Comparison of ENCODE assay signal across 8 mouse cellular contexts in genomic region chr5:142818435-142819360, GRCm38 (mm10). TPM values are rescaled to one million over a fixed set of nuclear protein-coding genes. Genes with fewer than 3 reads are reported as not detected.
A peak's percentile ranks its signal among the peaks of the same experiment; 100 is the strongest.
DNase-seq lines count a peak whose midpoint lies in the region; ATAC-seq and TF ChIP-seq lines count a peak whose summit lies in the region.

No protein-coding gene starts in this region.

- no peaks in the 10 kb centered on the region; a peak in 1 of 4 replicates for H3K4me1 ChIP-seq in CH12.LX (ENCODE audit: control insufficient read depth in 1 of 2, insufficient read depth in 2 of 2)
- peaks cover 5% of the 10 kb centered on the region; the same call in 1 of the 2 replicates for H3K4me1 ChIP-seq in forebrain, embryonic 11.5 days (replicated peaks; ENCODE audit: control insufficient read depth, insufficient read depth, low read length)
- H3K4me1 ChIP-seq in lung, adult 2 months (ENCODE audit: control insufficient read depth, insufficient read depth, low read length) = 0 out of 2 replicates have a peak, but pooled peaks cover 4% of the 10 kb centered on the region

- DNase-seq in CH12.LX (ENCODE audit: extremely low read depth) = peak; percentile 16
- peak; percentile 74 for DNase-seq in adrenal gland, postnatal 25 days
- DNase-seq in forebrain, embryonic 11.5 days (ENCODE audit: low spot score) = peak; percentile 91
- DNase-seq in heart, postnatal 14 days = peak; percentile 83 to 84
- DNase-seq in kidney, postnatal 4 days = peak; percentile 85 to 91
- DNase-seq in lung, adult 2 months = peak; percentile 76
- peak; percentile 46 for DNase-seq in ovary, postnatal 10 days (ENCODE audit: low spot score)
- DNase-seq in natural killer cell, adult 2 months (ENCODE audit: low spot score in 2 of 2) = no peak

- no peaks in the 10 kb centered on the region for H3K36me3 ChIP-seq in CH12.LX (replicated peaks in 1 of 2; ENCODE audit: control insufficient read depth in 1 of 2, insufficient read depth in 1 of 2, low read length in 1 of 2)
- H3K36me3 ChIP-seq in forebrain, embryonic 11.5 days (ENCODE audit: control insufficient read depth, insufficient read depth, low read length) = no peaks in the 10 kb centered on the region; the same call in 1 of the 2 replicates

- H3K9ac ChIP-seq in CH12.LX (ENCODE audit: insufficient read depth, low read depth) = peak overlapping the region; percentile 54
- H3K9ac ChIP-seq in forebrain, embryonic 11.5 days (ENCODE audit: low read length) = peak overlapping the region; percentile 100

- H3K9me3 ChIP-seq in CH12.LX (replicated peaks; ENCODE audit: low read length) = peaks cover 19% of the 10 kb centered on the region
- no peaks in the 10 kb centered on the region for H3K9me3 ChIP-seq in forebrain, embryonic 11.5 days (ENCODE audit: control insufficient read depth, low read length)

- ATAC-seq in forebrain, embryonic 11.5 days (replicated peaks; ENCODE audit: low FRiP score) = peak; percentile 16; the same call in 1 of the 2 replicates

- TF ChIP-seq RAD21 in CH12.LX (IDR thresholded peaks at IDR 0.05; ENCODE audit: low read depth, low read length) = no peak

- peak overlapping the region; percentile 52; the same call in 1 of the 2 replicates for H3K4me2 ChIP-seq in CH12.LX (ENCODE audit: insufficient read depth, low read depth, poor library complexity, severe bottlenecking)
- peak overlapping the region; percentile 96 for H3K4me2 ChIP-seq in forebrain, embryonic 11.5 days (ENCODE audit: low read depth, low read length, severe bottlenecking)

- no peak for TF ChIP-seq EP300 in CH12.LX (IDR thresholded peaks at IDR 0.05; ENCODE audit: low read length)

- H3K4me3 ChIP-seq in CH12.LX (replicated peaks in 1 of 3; ENCODE audit: low read depth in 2 of 3, low read length in 2 of 3, poor library complexity in 1 of 3) = peak overlapping the region; percentile 53 to 67 (median 60)
- H3K4me3 ChIP-seq in forebrain, embryonic 11.5 days (ENCODE audit: low read depth, low read length) = peak overlapping the region; percentile 87
- peak overlapping the region; percentile 74 for H3K4me3 ChIP-seq in lung, adult 2 months (replicated peaks; ENCODE audit: extremely low read depth, low read depth, low read length)

- H3K27ac ChIP-seq in CH12.LX (ENCODE audit: insufficient read depth, low read depth) = peak overlapping the region; percentile 1; the same call in 1 of the 2 replicates
- H3K27ac ChIP-seq in forebrain, embryonic 11.5 days (ENCODE audit: low read depth, low read length) = peak overlapping the region; percentile 100

- intact Hi-C loops in heart, postnatal 14 days (cut with DNase I) = no loop called here

- WGBS in forebrain, embryonic 11.5 days = under 1% methylated on average over 43 of the region's 43 CpGs
- under 1% methylated on average over 43 of the region's 43 CpGs for WGBS in lung, adult 2 months

- dilution Hi-C loops in CH12.LX (cut with MboI; ENCODE audit: extremely low pct_ligation_motif_present, extremely low pct_unique_long_range_greater_than_20kb, low sequenced_read_pairs) = no loop called here

- H3K79me2 ChIP-seq in CH12.LX (replicated peaks; ENCODE audit: control insufficient read depth, extremely low read depth, insufficient read depth, poor library complexity, severe bottlenecking) = no peaks in the 10 kb centered on the region

- no peak for TF ChIP-seq CTCF in CH12.LX (conservative IDR thresholded peaks at IDR 0.05 in 1 of 2, IDR thresholded peaks at IDR 0.05 in 1 of 2; ENCODE audit: low read depth in 2 of 2, low read length in 2 of 2)
- no peak for TF ChIP-seq CTCF in lung, adult 2 months (IDR thresholded peaks at IDR 0.05; ENCODE audit: insufficient read depth, low read length)

- TF ChIP-seq POLR2A in CH12.LX (IDR thresholded peaks at IDR 0.05; ENCODE audit: low read depth, low read length) = no peak
- TF ChIP-seq POLR2A in lung, adult 2 months (IDR thresholded peaks at IDR 0.05; ENCODE audit: borderline replicate concordance, extremely low read depth, low read depth, low read length) = no peak; the same call in 1 of the 2 replicates

- peaks cover 81% of the 10 kb centered on the region for H3K27me3 ChIP-seq in CH12.LX (replicated peaks)
- H3K27me3 ChIP-seq in forebrain, embryonic 11.5 days (ENCODE audit: control insufficient read depth, insufficient read depth, low read length) = no peaks in the 10 kb centered on the region

- in situ Hi-C loops in CH12.LX (cut with MboI; ENCODE audit: low pct_ligation_motif_present, low pct_unique_long_range_greater_than_20kb, low sequenced_read_pairs) = loop anchor here (10.0 kb wide), 1 partner anchor 54 kb away; no protein-coding TSS in a partner anchor

TF ChIP-seq in CH12.LX, 34 proteins besides CTCF, POLR2A, EP300 and RAD21:
- TF ChIP-seq MAFK (IDR thresholded peaks at IDR 0.05; ENCODE audit: insufficient replicate concordance, low read length) (0 out of 2 replicates have a peak, but pooled peaks have one; percentile 39), USF1 (IDR thresholded peaks at IDR 0.05; ENCODE audit: low read depth, low read length) (no peak), PAX5 (IDR thresholded peaks at IDR 0.05; ENCODE audit: low read length) (no peak), CHD1 (IDR thresholded peaks at IDR 0.05; ENCODE audit: low read depth, low read length) (peak; percentile 74; the same call in 1 of the 2 replicates), RCOR1 (conservative IDR thresholded peaks at IDR 0.05; ENCODE audit: low read depth, low read length) (no peak), NRF1 (IDR thresholded peaks at IDR 0.05; ENCODE audit: low read depth, low read length) (no peak), ZNF384 (IDR thresholded peaks at IDR 0.05; ENCODE audit: low read depth, low read length) (peak; percentile 84)

RNA-seq across cellular contexts. Expression of gene Tnrc18, which starts 1.2 kb away (rescaled TPM):
- total RNA-seq in CH12.LX (2012; rRNA removed) = 5.2 and 5.4 TPM in 2 replicates
- 0.71 and 0.80 TPM in 2 replicates for total RNA-seq in CH12.LX (2014; rRNA removed)
- polyA plus RNA-seq in CH12.LX (2012; ENCODE audit: insufficient read length, low read depth) = 7.7 and 8.0 TPM in 2 replicates
- 114 and 123 TPM in 2 replicates for total RNA-seq in adrenal gland, postnatal 25 days (2021)
- polyA plus RNA-seq in forebrain, embryonic 11.5 days (2014; fragmentation: Nextera tagmentation; extraction: Ambion mirVana) = 55.2 and 55.7 TPM in 2 replicates
- 10 to 100 TPM; 75.6 to 83.8 TPM for total RNA-seq in heart, postnatal 14 days (2021)
- 60.1 and 87.1 TPM in 2 replicates for polyA plus RNA-seq in lung, adult 2 months (2012; rRNA removed)

Comparison
In these comparisons a context has a peak if more than half of its experiments do, and no peak if none do; other contexts are left out.
1. DNase-seq: peak in CH12.LX (single experiment), adrenal gland, postnatal 25 days (single experiment), forebrain, embryonic 11.5 days (single experiment), heart, postnatal 14 days (2 of 2), kidney, postnatal 4 days (2 of 2), lung, adult 2 months (single experiment) and ovary, postnatal 10 days (single experiment); none in natural killer cell, adult 2 months (0 of 2).
2. RNA of gene Tnrc18, which starts 1.2 kb away (total RNA-seq): 114 to 123 TPM in adrenal gland, postnatal 25 days and 75.6 to 83.8 TPM in heart, postnatal 14 days; 0.71 to 5.4 TPM in CH12.LX; every median in the first group is over 10 times any median in the second.
3. Peak in every context shown above with its lines, with median percentiles within 50 percentile points of each other: H3K4me3 ChIP-seq.